Mouse (Mus musculus) stomach, embryonic 14.5 days (tissue): ENCODE data around the gene Tmc8. TPM values are rescaled to one million over a fixed set of nuclear protein-coding genes. Genes with fewer than 3 reads are reported as not detected.
A peak's percentile ranks its signal among the peaks of the same experiment; 100 is the strongest.
"Not testable (repeated sequence)": the region's sequence is repeated elsewhere in the genome, so short reads cannot be mapped to it uniquely, and the experiment has no call there.

Experiments
- ATAC-seq: fragments of 200-750 bp; cut with Nextera tagmentation; 2 replicates; pipeline ENCODE4 v1.8.0; 2017; ENCODE audit warnings: low read depth, moderate TSS enrichment; ENCODE audit not compliant: insufficient number of reproducible peaks, insufficient read depth, low FRiP score
- H3K27ac ChIP-seq: fragments of 300-500 bp; sonication (generic); 2 replicates; pipeline ENCODE4 v1.5.1; 2014; ENCODE audit warnings: mild to moderate bottlenecking, low read length, moderate library complexity, mixed read lengths
- H3K27me3 ChIP-seq: fragments of 300-500 bp; sonication (generic); 2 replicates; pipeline ENCODE4 v1.6.1; 2014; ENCODE audit warnings: low read length, control low read depth, mixed read lengths; ENCODE audit not compliant: control insufficient read depth, insufficient read depth
- H3K36me3 ChIP-seq: fragments of 300-500 bp; sonication (generic); 2 replicates; pipeline ENCODE4 v1.6.1; 2014; ENCODE audit warnings: mild to moderate bottlenecking, control low read depth, low read length, moderate library complexity, mixed read lengths; ENCODE audit not compliant: control insufficient read depth, insufficient read depth
- H3K4me1 ChIP-seq: fragments of 300-500 bp; sonication (generic); 2 replicates; pipeline ENCODE4 v1.6.1; 2014; ENCODE audit warnings: low read length, control low read depth, mixed read lengths; ENCODE audit not compliant: control insufficient read depth, insufficient read depth
- H3K4me2 ChIP-seq: fragments of 300-500 bp; sonication (generic); replicated peaks from 2 replicates; pipeline ENCODE4 v1.6.1; 2014; ENCODE audit warnings: low read depth, low read length, control low read depth
- H3K4me3 ChIP-seq: fragments of 300-500 bp; sonication (generic); 2 replicates; pipeline ENCODE4 v1.5.1; 2014; ENCODE audit warnings: low read depth, low read length, control low read depth
- H3K9ac ChIP-seq: fragments of 300-500 bp; sonication (generic); replicated peaks from 2 replicates; pipeline ENCODE4 v1.6.1; 2014; ENCODE audit warnings: low read depth, mild to moderate bottlenecking, control low read depth, low read length, moderate library complexity, mixed read lengths
- H3K9me3 ChIP-seq: fragments of 300-500 bp; sonication (generic); 2 replicates; pipeline ENCODE4 v1.6.1; 2016; ENCODE audit warnings: low read depth, low read length, control low read depth; ENCODE audit not compliant: control insufficient read depth
- WGBS: fragments of 180-500 bp; shearing (Covaris S2); extraction: QIAGEN DNeasy Blood & Tissue Kit; methylation state at CpG from one replicate; pipeline ENCODE4 v1.1.7; 2014; 5-methylcytosine and 5-hydroxymethylcytosine counted together
- polyA plus RNA-seq: library from polyadenylated mRNA; unstranded; fragments of >200 nt; fragmentation: Nextera tagmentation; extraction: Ambion mirVana; gene quantifications from 2 replicates; pipeline ENCODE4 v1.2.1, GENCODE M21; 2014

The Tmc8 gene
- polyA plus RNA-seq, 1 experiment from 2014 or later, result 1.7 TPM

- H3K4me1 ChIP-seq, result peaks cover 8% of the 10 kb centered on the region
- no peak for ATAC-seq
- no peaks in the 10 kb centered on the region for H3K9me3 ChIP-seq
- H3K27me3 ChIP-seq, result no peaks in the 10 kb centered on the region
- H3K4me2 ChIP-seq, result no peak overlapping the region
- 87% methylated on average over 6 of the region's 6 CpGs for WGBS
- no peak overlapping the region for H3K4me3 ChIP-seq
- H3K27ac ChIP-seq, result no peak overlapping the region
- no peaks in the 10 kb centered on the region for H3K36me3 ChIP-seq
- no peak overlapping the region for H3K9ac ChIP-seq
These were observed 24.9 kb downstream of the Tmc8 start for GRCm38 (mm10) chr11:117806781-117807180.

GRCm38 (mm10) chr11:117809407-117810311, 27.8 kb downstream of the Tmc8 start, which contains the start of the genes Gm20708 and Syngr2:
Gm20708 (plus strand) TSS chr11:117809668.
Syngr2 (plus strand) TSS chr11:117809668.
- WGBS, result under 1% methylated on average over 75 of the region's 75 CpGs
- Histone ChIP-seq H3K4me1 (peaks cover 8% of the 10 kb centered on the region), H3K4me3 (peak within 1 kb of the TSS; percentile 90), H3K36me3 (peaks cover 14% of the 10 kb centered on the region), H3K9me3 (no peaks in the 10 kb centered on the region), H3K27me3 (no peaks in the 10 kb centered on the region), H3K9ac (peak within 1 kb of the TSS; percentile 63), H3K27ac (peak within 1 kb of the TSS; percentile 80), H3K4me2 (peak within 1 kb of the TSS; percentile 99)
- ATAC-seq, result peak; percentile 71

GRCm38 (mm10) chr11:117810401-117811046, 28.6 kb downstream of the Tmc8 start:
- peak; percentile 81 for ATAC-seq
- peaks cover 19% of the 10 kb centered on the region for H3K36me3 ChIP-seq
- H3K27me3 ChIP-seq, result no peaks in the 10 kb centered on the region
- no peaks in the 10 kb centered on the region for H3K9me3 ChIP-seq
- H3K27ac ChIP-seq, result peak overlapping the region; percentile 80; the same call in 1 of the 2 replicates
- peaks cover 8% of the 10 kb centered on the region for H3K4me1 ChIP-seq
- under 1% methylated on average over 21 of the region's 21 CpGs for WGBS
- H3K4me2 ChIP-seq, result peak overlapping the region; percentile 99
- H3K4me3 ChIP-seq, result peak overlapping the region; percentile 90
- peak overlapping the region; percentile 63; the same call in 1 of the 2 replicates for H3K9ac ChIP-seq

- Histone ChIP-seq H3K4me1 (peaks cover 8% of the 10 kb centered on the region), H3K4me2 (no peak overlapping the region), H3K27ac (no peak overlapping the region), H3K27me3 (no peaks in the 10 kb centered on the region), H3K36me3 (peaks cover 39% of the 10 kb centered on the region), H3K4me3 (no peak overlapping the region), H3K9me3 (no peaks in the 10 kb centered on the region), H3K9ac (no peak overlapping the region)
- WGBS, result 63% methylated on average over 5 of the region's 5 CpGs
- ATAC-seq, result no peak
These were observed 32.0 kb downstream of the Tmc8 start for GRCm38 (mm10) chr11:117813867-117814266.

GRCm38 (mm10) chr11:117814704-117815366, 33.0 kb downstream of the Tmc8 start:
- Histone ChIP-seq H3K4me3 (no peak overlapping the region), H3K9ac (no peak overlapping the region), H3K27ac (no peak overlapping the region), H3K27me3 (no peaks in the 10 kb centered on the region), H3K4me1 (peaks cover 4% of the 10 kb centered on the region; the same call in 1 of the 2 replicates), H3K4me2 (no peak overlapping the region), H3K9me3 (no peaks in the 10 kb centered on the region), H3K36me3 (peaks cover 49% of the 10 kb centered on the region)
- no peak for ATAC-seq
- WGBS, result 95% methylated on average over 6 of the region's 6 CpGs

- ATAC-seq, H3K27ac ChIP-seq, H3K27me3 ChIP-seq, H3K9me3 ChIP-seq, H3K4me3 ChIP-seq, H3K4me1 ChIP-seq, H3K9ac ChIP-seq, H3K4me2 ChIP-seq: not testable (repeated sequence)
- H3K36me3 ChIP-seq, result peaks cover 55% of the 10 kb centered on the region
- 71% methylated on average over 9 of the region's 9 CpGs for WGBS
These were observed 34.0 kb downstream of the Tmc8 start for GRCm38 (mm10) chr11:117815850-117816249.

- no peak for ATAC-seq
- no peak overlapping the region for H3K4me2 ChIP-seq
- 88% methylated on average over 12 of the region's 13 CpGs for WGBS
- no peaks in the 10 kb centered on the region for H3K27me3 ChIP-seq
- no peak overlapping the region for H3K27ac ChIP-seq
- H3K4me3 ChIP-seq, result no peak overlapping the region
- H3K9ac ChIP-seq, result no peak overlapping the region
- H3K9me3 ChIP-seq, result no peaks in the 10 kb centered on the region
- no peaks in the 10 kb centered on the region for H3K4me1 ChIP-seq
- H3K36me3 ChIP-seq, result peaks cover 61% of the 10 kb centered on the region
These were observed 34.6 kb downstream of the Tmc8 start for GRCm38 (mm10) chr11:117816389-117816996.

GRCm38 (mm10) chr11:117819095-117819494, 37.2 kb downstream of the Tmc8 start:
- no peak for ATAC-seq
- Histone ChIP-seq H3K27me3 (no peaks in the 10 kb centered on the region), H3K4me3 (no peak overlapping the region), H3K27ac (no peak overlapping the region), H3K4me2 (no peak overlapping the region), H3K4me1 (peaks cover 15% of the 10 kb centered on the region), H3K9ac (no peak overlapping the region), H3K36me3 (peaks cover 56% of the 10 kb centered on the region), H3K9me3 (no peaks in the 10 kb centered on the region)
- WGBS, result 85% methylated on average over 8 of the region's 8 CpGs
